Mouse (Mus musculus): Measurements from ENCODE around the gene Tbccd1.

DNA sequence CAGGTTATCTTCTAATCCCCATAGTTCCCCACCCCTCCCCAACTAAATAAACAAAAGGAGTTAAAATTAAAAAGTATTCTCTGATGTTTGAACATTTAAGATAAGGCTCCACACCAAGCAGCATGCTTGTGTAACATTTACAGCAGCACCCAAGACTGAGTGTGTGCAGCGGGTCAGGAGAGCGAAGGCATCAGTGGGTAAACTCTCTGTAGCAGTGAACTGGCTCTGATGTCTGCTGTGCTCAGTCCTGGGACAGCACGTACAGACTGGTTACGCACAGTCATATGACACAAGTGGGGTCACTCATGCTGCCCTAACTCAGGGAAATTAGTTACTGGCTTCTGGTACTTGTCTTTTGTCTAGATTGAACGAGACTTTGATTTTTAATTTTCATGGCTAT, 14.6 kb downstream of the Tbccd1 start:
- no peak for TF ChIP-seq CTCF (IDR thresholded peaks at IDR 0.05; ENCODE audit: low read depth, low read length)
- no peak for TF ChIP-seq GATA1 (IDR thresholded peaks at IDR 0.05; ENCODE audit: borderline replicate concordance, low read length)

Measured in G1E (cell line).